Mouse (Mus musculus): ENCODE measurements around the gene Mgat4e.

DNA sequence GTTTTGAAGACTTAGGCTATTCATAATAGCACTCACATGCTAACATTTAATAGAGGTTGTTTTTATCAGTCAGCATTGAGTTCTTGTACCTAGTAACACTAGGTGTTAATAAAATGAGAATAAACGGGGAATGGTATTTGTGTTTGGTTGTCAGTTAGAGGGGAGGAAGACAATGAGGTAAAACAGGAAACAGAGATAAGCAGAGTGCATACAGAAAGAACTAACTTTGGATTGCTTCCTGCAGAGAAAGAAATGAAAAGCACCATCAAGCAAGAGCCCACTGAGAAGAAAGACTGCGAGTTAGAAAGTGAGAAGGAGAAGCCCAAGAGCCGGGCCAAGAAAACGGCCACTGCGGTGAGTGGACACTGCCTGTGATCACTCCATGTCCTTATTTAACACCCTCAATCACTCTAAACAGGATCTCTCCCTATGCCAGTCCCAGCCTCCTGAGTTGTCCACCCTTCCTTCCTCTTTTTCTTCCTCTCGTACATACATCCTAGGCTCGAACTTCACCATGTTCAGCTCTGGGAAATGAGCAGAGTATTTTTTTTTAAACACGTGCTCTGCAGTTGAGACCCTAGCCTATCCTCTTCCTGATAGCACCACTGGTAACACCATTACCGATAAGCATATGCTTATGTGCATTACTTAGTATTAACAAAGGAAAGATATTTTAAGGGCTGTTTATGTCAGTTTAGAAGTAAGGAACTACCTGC lies 48.0 kb upstream of the Mgat4e start:
- TF ChIP-seq POLR2A (IDR thresholded peaks at IDR 0.05; ENCODE audit: insufficient read depth, low read length) (no peak), EP300 (IDR thresholded peaks at IDR 0.05; ENCODE audit: insufficient read depth, low read depth, low read length) (no peak)
